Mouse (Mus musculus): Measurements from ENCODE around the gene Sez6l. TPM values are rescaled to one million over a fixed set of nuclear protein-coding genes. Genes with fewer than 3 reads are reported as not detected.

The Sez6l gene
- 0.63 and 0.75 TPM in 2 replicates for polyA plus RNA-seq (2016; fragmentation: Nextera tagmentation; extraction: Ambion mirVana)

DNA sequence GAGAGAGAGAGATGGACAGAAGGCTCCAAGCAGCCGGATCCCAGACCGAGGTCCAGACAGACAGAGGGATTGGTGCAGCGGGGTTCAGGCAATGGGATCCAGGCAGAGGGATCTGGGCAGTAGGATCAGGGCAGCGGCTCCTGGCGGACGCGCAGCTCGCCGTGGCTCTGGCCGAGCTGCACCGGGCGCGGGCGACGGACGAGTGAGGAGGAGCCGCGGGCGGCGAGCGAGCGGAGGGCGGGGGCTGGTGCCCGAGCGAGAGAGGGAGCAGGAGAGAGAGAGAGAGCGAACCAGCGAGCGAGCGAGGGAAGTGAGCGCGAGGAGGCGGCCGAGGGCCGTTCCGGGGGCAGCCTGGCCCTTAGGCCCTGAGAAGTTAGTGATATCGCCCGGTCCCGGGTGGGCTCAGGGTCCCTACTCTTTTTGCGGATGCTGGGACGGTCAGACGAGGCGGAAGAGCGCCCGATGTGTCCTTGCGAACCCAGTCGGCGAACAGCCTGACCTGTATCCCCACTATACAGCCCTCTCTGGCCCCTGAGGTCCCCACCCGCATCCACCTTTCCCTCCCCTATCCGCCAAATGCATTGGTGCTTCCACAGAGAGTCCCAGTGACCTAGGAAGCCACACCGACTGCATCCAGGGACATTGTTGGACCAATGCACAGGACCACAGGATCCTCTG lies at the start of gene Sez6l:
Gene Sez6l, minus strand, starts transcription at position 193 of the 678 bp plus-strand sequence.
- Histone ChIP-seq H3K9me3 (no peaks in the 10 kb centered on the region), H3K27me3 (replicated peaks; ENCODE audit: low read depth, poor library complexity, severe bottlenecking) (peaks cover 91% of the 10 kb centered on the region), H3K36me3 (replicated peaks) (no peaks in the 10 kb centered on the region), H3K4me1 (peaks cover 28% of the 10 kb centered on the region), H3K4me3 (peak within 1 kb of the TSS; percentile 56), H3K27ac (replicated peaks) (no peak within 1 kb of the TSS; the same call in 1 of the 2 replicates)
- 2% methylated on average over 49 of the region's 50 CpGs for WGBS
- peak; percentile 77 for DNase-seq (ENCODE audit: low spot score)

DNA sequence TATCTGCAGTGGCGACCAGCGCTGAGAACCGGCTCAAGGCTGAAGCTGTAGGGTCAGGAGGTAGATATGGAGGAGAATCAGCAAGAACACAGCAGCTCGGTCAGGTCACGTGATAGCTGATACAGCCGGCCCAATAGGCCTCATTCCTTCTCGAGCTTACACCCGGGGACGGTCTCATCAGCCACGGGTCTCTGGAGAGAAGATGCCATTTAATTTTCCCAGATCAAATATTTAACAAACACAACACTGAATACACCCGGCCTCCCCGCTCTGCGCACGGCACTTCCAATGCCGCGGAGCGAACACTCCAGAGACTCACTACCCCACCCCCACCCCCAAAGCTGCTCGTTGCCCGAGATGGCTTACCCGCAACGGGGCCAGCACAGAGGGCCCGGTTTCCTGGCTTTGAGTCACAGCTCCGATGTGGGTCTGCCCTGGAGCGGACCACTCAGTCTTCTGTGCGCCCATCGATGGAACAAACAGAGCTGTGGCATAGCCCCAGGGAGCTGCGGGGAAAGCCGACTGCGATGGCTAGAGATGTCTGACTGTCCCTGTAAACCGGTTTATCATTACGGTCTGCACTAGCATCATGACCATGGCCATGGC lies 48.7 kb upstream of the Sez6l start:
- Histone ChIP-seq H3K36me3 (replicated peaks) (no peaks in the 10 kb centered on the region), H3K4me3 (peak overlapping the region; percentile 43), H3K4me1 (peaks cover 48% of the 10 kb centered on the region), H3K27me3 (replicated peaks; ENCODE audit: low read depth, poor library complexity, severe bottlenecking) (peaks cover 46% of the 10 kb centered on the region), H3K27ac (replicated peaks) (no peak overlapping the region; the same call in 1 of the 2 replicates), H3K9me3 (no peaks in the 10 kb centered on the region; the same call in 1 of the 2 replicates)
- WGBS, result 48% methylated on average over 31 of the region's 31 CpGs
- peak; percentile 22 for DNase-seq (ENCODE audit: low spot score)

DNA sequence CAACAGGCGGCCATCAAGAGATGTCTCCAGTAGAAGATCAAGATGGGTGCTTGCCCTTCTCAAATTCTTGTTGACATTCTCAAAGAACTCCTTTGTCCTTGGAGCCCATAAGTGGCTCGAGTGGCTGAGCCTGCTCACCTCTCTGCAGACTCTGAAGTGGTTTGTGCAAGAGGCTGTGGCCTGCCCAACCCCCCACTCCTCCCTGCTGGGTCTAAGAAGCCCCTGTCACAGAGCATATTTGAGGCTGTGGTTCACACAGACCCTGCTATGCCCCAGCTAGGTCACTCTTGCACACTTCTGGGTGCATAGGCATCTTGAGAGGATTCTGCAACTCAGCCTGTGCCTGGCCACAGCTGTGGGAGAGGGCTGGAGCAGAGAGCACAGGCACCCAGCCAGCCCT lies 46.0 kb upstream of the Sez6l start:
- DNase-seq (ENCODE audit: low spot score), result peak; percentile 20
- Histone ChIP-seq H3K27me3 (replicated peaks; ENCODE audit: low read depth, poor library complexity, severe bottlenecking) (peaks cover 35% of the 10 kb centered on the region), H3K27ac (replicated peaks) (0 out of 2 replicates have a peak overlapping the region, but pooled peaks have one; percentile 21), H3K9me3 (no peaks in the 10 kb centered on the region), H3K4me1 (peaks cover 33% of the 10 kb centered on the region), H3K4me3 (no peak overlapping the region), H3K36me3 (replicated peaks) (no peaks in the 10 kb centered on the region)
- 21% methylated on average over 2 of the region's 2 CpGs for WGBS

DNA sequence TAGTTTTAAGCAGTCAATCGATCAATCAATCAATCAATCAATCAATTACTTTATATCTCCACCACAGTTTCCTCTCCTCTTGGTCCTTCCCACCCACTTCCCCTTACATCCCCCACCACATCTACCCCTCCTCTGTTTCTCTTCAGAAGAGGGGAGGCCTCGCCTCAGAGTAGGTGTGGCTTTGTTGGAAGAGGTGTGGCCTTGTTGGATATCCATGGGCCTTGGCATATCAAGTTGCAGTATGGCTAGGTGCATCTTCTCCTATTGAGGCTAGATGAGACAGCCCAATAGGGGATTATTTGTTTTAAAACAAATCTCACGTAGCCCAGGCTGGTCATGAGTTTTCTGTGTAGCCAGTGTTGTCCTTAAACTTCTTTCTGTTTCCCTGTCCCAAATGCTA lies 43.3 kb upstream of the Sez6l start:
- Histone ChIP-seq H3K36me3 (replicated peaks) (no peaks in the 10 kb centered on the region), H3K4me1 (peaks cover 19% of the 10 kb centered on the region), H3K27ac (replicated peaks) (no peak overlapping the region), H3K27me3 (replicated peaks; ENCODE audit: low read depth, poor library complexity, severe bottlenecking) (peaks cover 24% of the 10 kb centered on the region), H3K4me3 (no peak overlapping the region), H3K9me3 (no peaks in the 10 kb centered on the region)
- DNase-seq (ENCODE audit: low spot score), result no peak
- 58% methylated on average over 3 of the region's 3 CpGs for WGBS

DNA sequence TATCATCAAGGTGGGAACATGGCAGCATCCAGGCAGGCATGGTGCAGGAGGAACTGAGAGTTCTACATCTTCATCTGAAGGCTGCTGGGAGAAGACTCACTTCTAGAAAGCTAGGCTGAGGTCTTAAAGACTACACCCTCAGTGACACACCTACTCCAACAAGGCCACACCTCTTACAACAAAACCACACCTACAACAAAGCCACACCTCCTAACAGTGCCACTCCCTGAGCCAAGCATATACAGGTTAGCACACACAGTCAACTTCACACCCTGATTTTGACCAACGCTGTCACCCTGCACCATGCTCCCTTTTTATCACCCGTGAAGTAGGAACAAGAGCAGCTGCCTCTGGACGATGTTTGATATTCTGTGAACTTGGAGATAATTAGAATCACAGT lies 42.4 kb upstream of the Sez6l start:
- H3K9me3 ChIP-seq, result no peaks in the 10 kb centered on the region
- no peak overlapping the region for H3K27ac ChIP-seq (replicated peaks)
- peaks cover 18% of the 10 kb centered on the region for H3K4me1 ChIP-seq
- no peaks in the 10 kb centered on the region for H3K36me3 ChIP-seq (replicated peaks)
- peaks cover 24% of the 10 kb centered on the region for H3K27me3 ChIP-seq (replicated peaks; ENCODE audit: low read depth, poor library complexity, severe bottlenecking)
- no peak for DNase-seq (ENCODE audit: low spot score)
- no peak overlapping the region for H3K4me3 ChIP-seq
- WGBS, result 88% methylated on average over 3 of the region's 3 CpGs

DNA sequence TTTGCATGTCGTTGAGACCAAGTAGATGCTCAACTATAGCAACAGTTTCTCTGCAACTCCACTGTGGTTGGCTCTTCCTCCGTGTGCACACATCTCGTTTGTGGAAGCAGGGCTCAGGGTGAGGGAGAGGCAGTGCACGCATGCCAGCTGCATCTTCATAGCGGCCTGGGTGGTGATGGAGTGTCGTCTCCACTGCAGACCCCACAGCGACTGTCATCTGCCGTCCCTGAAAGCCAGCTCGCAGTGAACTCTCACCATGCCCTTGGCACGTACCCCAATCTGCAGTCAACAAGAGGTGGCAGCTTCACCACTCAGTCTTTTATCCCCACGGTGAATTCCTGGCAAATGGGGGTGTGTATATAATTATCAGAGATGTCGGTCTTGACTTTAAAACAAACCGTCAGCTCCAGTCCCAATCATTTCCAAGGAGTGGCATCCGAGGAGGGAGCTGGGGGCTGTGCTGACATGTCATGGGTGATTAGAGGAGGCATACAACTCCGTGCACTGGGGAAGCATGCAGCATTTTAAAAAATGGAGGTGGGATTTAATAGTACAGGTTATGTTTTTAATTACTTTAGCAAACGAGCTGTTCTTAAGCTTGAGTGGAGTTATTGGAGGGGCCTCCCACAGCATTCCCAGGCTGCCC lies 40.7 kb upstream of the Sez6l start:
- Histone ChIP-seq H3K9me3 (no peaks in the 10 kb centered on the region), H3K27ac (replicated peaks) (no peak overlapping the region), H3K4me1 (peaks cover 10% of the 10 kb centered on the region), H3K36me3 (replicated peaks) (no peaks in the 10 kb centered on the region), H3K27me3 (replicated peaks; ENCODE audit: low read depth, poor library complexity, severe bottlenecking) (peaks cover 21% of the 10 kb centered on the region), H3K4me3 (no peak overlapping the region)
- DNase-seq (ENCODE audit: low spot score), result no peak
- WGBS, result 81% methylated on average over 16 of the region's 16 CpGs

DNA sequence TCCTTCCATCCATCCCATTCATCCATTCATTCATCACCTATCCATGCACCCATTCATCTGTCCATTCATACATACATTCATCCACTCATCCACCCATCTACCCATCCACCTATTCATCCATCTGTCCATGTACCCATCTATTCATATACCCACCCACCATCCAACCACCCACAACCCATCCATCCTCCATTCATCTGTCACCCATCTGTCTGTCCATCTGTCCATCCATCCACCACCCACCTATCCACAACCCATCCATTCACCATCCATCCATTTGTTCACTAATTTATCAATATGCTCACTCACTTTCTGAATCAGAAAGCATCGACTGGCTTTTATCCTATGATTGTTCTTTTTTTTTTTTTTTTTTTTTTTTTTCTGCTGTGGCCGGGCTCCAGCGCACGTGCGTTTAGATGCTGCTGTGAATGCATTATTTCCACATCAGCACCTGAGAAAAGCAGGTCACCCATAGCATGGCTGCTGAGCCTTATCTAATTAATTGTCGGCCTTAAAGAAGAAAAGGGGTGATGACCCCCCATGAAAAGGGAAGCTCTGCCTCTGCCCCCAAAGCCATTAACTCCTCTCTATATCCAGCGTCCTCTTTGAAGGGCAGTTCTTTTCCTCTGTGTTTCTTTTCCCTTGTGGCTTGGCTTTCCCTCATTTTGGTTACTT lies 39.1 kb upstream of the Sez6l start:
- 66% methylated on average over 7 of the region's 7 CpGs for WGBS
- DNase-seq (ENCODE audit: low spot score), result no peak
- Histone ChIP-seq H3K9me3 (no peaks in the 10 kb centered on the region), H3K27ac (replicated peaks) (no peak overlapping the region), H3K27me3 (replicated peaks; ENCODE audit: low read depth, poor library complexity, severe bottlenecking) (peaks cover 6% of the 10 kb centered on the region; the same call in 1 of the 2 replicates), H3K4me1 (0 out of 2 replicates have a peak, but pooled peaks cover 6% of the 10 kb centered on the region), H3K4me3 (no peak overlapping the region), H3K36me3 (replicated peaks) (no peaks in the 10 kb centered on the region)

DNA sequence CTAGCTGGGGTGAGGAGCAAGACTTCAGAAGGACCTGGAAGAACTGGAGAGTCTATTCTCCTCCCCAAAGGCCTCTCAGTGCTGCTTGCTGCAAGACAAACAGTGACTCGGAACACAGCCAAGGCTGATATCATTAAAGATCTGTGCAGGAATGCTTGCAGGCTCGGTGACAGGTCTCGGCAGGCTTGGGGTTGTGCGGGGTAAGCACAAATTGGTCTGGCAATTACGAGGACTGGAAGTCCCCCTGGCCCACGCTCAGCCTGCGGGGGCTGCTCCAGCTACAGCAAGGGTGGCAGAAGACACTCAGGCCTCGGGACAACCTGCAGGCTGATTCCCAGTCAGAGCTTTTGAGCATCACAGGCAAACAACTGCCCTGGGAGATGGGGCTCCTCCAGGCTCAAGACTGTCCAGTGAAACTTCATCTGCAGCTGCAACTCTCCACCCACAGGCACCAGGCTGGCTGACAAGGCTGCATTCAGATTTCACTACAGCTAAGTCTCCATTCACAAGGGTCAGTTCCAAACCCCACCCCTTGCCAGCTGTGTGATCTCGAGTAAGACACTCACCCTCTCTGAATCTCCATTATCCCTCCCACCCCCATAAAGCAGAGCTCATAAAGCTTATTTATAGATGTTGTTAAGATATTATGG lies 31.0 kb upstream of the Sez6l start:
- no peaks in the 10 kb centered on the region for H3K27me3 ChIP-seq (replicated peaks; ENCODE audit: low read depth, poor library complexity, severe bottlenecking)
- no peaks in the 10 kb centered on the region for H3K9me3 ChIP-seq
- H3K27ac ChIP-seq (replicated peaks), result peak overlapping the region; percentile 53; the same call in 1 of the 2 replicates
- H3K36me3 ChIP-seq (replicated peaks), result no peaks in the 10 kb centered on the region
- WGBS, result 57% methylated on average over 9 of the region's 9 CpGs
- peak; percentile 40 for DNase-seq (ENCODE audit: low spot score)
- H3K4me1 ChIP-seq, result peaks cover 36% of the 10 kb centered on the region
- no peak overlapping the region for H3K4me3 ChIP-seq

DNA sequence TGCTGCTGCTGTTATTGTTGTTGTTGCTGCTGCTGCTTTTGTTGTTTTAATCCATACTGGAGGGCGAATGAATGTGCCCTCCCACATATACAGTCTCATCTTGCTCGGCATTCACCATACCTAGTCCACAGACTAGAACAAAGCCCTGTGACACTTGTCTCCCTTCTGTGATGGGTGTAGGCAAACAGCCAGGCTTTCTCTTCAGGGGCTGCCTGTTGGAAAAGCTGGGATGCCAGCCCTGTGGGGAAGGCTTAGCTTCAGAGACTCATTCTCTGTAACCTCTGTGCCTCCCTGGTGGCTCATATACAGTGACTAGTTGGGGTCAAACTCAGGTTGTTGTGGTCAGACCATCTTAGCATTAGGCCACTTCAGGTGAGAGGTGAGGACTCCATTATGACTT lies 30.1 kb upstream of the Sez6l start:
- 69% methylated on average over 2 of the region's 2 CpGs for WGBS
- H3K4me3 ChIP-seq, result no peak overlapping the region
- no peaks in the 10 kb centered on the region for H3K27me3 ChIP-seq (replicated peaks; ENCODE audit: low read depth, poor library complexity, severe bottlenecking)
- H3K36me3 ChIP-seq (replicated peaks), result no peaks in the 10 kb centered on the region
- peaks cover 36% of the 10 kb centered on the region for H3K4me1 ChIP-seq
- peak overlapping the region; percentile 40 for H3K27ac ChIP-seq (replicated peaks)
- H3K9me3 ChIP-seq, result no peaks in the 10 kb centered on the region
- no peak for DNase-seq (ENCODE audit: low spot score)

DNA sequence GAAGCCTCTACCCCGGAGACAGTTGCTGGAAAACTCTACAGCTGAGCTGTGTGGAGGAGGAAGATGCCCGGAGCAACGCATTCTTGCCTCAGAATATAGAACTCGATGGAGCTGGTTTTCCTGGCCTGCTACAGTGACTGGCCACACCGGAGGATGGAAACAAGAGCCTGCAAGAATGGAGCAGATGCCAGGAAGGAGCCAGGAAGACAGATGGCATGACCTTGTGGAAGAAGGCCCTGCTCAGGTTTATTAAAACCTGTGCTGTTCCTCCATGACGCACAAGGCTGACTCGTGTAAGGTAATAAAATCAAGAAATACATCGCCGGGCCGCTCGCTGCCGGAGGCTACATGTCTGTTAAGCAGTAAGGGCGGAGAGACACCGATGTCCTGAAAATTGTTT lies 28.4 kb upstream of the Sez6l start:
- Histone ChIP-seq H3K4me3 (no peak overlapping the region), H3K36me3 (replicated peaks) (no peaks in the 10 kb centered on the region), H3K27me3 (replicated peaks; ENCODE audit: low read depth, poor library complexity, severe bottlenecking) (no peaks in the 10 kb centered on the region), H3K27ac (replicated peaks) (no peak overlapping the region), H3K4me1 (peaks cover 37% of the 10 kb centered on the region), H3K9me3 (no peaks in the 10 kb centered on the region)
- DNase-seq (ENCODE audit: low spot score), result no peak
- WGBS, result 85% methylated on average over 14 of the region's 14 CpGs

DNA sequence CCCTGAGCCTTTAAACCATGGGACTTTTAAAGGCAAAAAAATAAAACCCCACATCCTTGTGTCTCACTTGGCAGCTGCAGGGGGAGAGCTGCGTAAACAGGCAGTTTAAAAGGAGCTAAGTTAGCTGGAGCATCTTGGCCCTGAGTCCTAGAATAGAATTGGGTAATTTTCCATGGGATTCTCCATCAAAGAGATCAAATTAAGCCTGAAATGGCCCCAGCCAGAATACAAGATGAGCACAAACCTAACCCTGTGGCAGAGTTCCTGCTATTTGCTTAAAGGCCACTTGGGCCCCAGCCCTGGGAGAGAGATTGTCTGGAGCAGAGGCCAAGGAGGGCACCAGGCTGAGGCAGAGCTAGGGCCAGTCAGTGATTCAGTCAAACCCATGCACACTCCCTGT lies 27.3 kb upstream of the Sez6l start:
- DNase-seq (ENCODE audit: low spot score), result no peak
- Histone ChIP-seq H3K27ac (replicated peaks) (no peak overlapping the region), H3K9me3 (no peaks in the 10 kb centered on the region), H3K27me3 (replicated peaks; ENCODE audit: low read depth, poor library complexity, severe bottlenecking) (no peaks in the 10 kb centered on the region), H3K4me1 (peaks cover 40% of the 10 kb centered on the region), H3K36me3 (replicated peaks) (no peaks in the 10 kb centered on the region), H3K4me3 (no peak overlapping the region)
- 89% methylated on average over 1 of the region's 1 CpGs for WGBS

DNA sequence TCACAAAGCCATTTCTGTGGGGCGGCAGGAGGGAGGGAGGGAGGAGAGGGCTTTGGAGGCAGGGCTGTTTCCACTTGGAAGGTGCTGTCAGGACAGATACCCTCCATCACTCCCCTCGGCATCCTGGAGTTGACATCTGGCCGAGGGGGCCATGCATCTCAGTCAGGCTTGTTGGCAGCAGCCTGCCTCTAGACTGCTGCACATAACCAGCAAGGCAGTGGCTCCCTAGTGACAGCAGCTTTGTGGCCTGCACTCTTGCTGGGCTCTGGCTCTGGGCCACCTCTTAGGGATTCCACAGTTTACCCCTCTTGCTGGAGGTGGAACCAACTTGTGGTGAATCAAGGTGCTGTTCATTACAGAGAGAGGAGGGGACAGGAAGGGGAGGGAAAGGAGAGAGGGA lies 26.6 kb upstream of the Sez6l start:
- Histone ChIP-seq H3K27ac (replicated peaks) (no peak overlapping the region), H3K4me1 (peaks cover 40% of the 10 kb centered on the region), H3K4me3 (no peak overlapping the region), H3K9me3 (no peaks in the 10 kb centered on the region), H3K27me3 (replicated peaks; ENCODE audit: low read depth, poor library complexity, severe bottlenecking) (no peaks in the 10 kb centered on the region), H3K36me3 (replicated peaks) (no peaks in the 10 kb centered on the region)
- WGBS, result 36% methylated on average over 3 of the region's 3 CpGs
- no peak for DNase-seq (ENCODE audit: low spot score)

Data from embryonic facial prominence, embryonic 10.5 days (tissue).